Mouse (Mus musculus) heart, postnatal 25 days (tissue): ENCODE results near the gene Ethe1. TPM values are rescaled to one million over a fixed set of nuclear protein-coding genes. Genes with fewer than 3 reads are reported as not detected.
"Not testable (repeated sequence)": the region's sequence is repeated elsewhere in the genome, so short reads cannot be mapped to it uniquely, and the experiment has no call there.

Experiments
- DNase-seq: peaks from one replicate; pipeline ENCODE4 v3.0.0; 2022; ENCODE audit warnings: low spot score
- intact Hi-C: fragments of 180-260 bp; cut with DNase I; formaldehyde crosslinking; loops from one replicate; pipeline ENCODE4 v1.15.1; 2025
- total RNA-seq, 2 experiments: library from RNA; stranded (reverse); gene quantifications; 2 replicates each; pipeline ENCODE4 v1.2.3; 2021

The Ethe1 gene
- total RNA-seq, 2 experiments from 2014 or later = 44.6 to 49.1 TPM

DNA sequence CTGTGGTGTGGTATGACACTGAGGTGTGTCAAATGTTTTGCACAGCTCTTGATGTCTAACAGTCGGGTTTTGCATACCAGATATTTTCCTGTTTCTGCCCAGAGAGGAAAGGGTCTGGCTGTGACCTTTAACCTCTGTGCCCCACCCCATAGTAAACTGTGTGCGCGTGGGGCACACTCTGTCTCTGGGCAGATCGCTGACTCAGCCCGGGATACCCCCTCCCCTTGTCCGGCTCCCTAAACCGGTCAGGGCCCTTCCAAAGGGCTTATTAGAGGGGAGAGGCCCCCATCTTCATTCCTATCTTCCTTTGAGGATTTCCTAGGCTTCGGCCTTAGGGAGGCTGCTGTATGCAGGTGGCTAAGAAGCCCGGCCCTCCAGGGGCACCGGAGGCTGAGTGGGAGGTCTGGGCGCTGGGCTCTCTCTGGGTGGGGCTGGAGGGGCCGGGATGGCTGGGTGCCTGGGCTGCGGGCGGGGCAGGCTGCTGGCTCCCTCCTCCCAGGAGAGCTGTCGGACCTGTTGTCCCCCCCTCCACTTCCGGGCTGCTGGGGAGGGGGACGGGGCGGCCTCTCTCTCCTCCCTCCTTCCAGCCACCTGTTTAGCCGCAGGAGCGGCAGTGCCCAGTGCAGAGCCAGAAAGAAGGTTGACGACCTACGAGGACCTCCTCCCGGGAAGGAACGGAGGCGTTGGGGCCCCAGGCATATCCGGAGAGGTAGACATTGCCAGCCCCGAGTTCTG lies 23.0 kb downstream of the Ethe1 start, which contains the start of gene Phldb3:
TSS of gene Phldb3 (plus strand) at position 620 of the 735 bp plus-strand sequence.
- no peak for DNase-seq
- intact Hi-C loops = no loop called here

DNA sequence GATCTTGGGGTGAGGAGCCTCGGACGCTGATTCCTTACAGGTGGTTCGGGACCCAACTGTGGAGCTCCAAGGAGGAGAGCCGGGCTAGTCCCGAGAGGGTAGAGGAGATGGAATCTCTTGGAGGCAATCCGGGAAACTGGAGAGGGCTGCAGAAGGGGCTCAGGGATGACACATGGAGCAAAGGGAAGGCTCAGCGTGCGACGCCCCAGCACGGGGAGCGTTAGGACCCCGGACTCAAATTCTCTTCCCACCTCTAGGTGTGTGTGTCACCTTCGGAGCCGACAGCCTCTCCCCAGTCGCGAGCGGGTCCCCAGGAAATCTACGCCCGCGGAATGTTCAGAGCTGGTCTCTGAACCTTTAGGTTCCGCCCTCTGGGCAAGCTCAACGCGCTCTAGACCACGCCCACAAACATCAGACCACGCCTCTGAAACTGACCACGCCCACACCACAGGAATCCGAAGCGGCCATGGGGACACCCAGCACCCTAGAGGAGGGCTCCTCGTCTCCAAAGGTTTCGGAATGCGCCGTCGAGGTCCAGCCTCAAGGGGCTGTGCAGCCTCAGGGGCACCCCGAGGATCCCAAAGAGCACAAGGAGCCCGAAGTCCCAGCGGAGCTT lies 23.6 kb downstream of the Ethe1 start:
- intact Hi-C loops = no loop called here
- DNase-seq = peak; percentile 69

DNA sequence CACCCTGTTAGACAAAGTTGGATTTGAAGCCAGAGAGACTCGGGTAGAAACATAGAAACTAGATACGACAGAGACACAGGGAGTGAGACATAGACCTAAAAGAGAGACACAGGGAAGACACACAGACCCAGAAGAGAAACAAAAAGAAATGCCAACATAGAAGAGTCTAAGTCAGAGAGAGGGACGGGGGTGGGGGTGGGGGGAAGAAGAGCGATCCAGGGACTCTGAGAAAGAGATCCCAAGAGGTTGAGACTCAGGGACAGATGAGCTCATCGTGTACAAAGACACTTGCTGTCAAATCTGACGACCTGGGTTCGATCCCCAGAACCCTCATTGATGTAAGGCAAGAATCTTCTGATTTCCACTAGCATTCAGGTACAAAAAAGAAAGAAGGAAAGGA lies 24.4 kb downstream of the Ethe1 start:
- intact Hi-C loops = no loop called here
- DNase-seq = no peak

DNA sequence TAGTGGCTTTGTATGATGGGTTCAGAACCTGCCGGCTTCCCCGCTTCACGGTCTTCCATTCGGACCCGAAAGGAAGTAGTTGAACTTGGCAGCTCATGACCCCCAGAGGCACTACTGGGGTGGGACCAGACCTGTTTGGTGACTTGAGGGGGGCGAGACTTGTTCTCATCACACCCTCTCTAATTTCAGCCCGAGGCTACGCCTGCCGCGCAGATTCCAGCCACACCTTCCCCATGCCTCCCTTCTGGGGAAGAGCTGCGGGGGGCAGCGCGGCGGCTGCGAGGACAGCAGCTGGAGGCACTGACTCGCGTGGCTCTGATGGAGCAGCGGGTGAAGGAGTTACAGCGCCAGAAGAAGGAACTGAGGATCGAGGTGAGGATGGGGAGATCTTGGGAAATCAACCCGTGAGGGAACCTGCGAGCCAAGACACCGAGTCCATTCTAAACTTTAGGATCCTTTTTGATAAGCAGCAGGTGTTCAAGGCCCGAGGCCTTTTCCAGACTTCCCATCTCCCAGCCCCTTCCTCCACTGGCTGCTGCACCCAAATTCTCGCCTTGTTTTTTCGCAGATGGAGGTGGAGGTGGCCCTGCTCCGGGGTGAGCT lies 25.1 kb downstream of the Ethe1 start:
- intact Hi-C loops = no loop called here
- no peak for DNase-seq

DNA sequence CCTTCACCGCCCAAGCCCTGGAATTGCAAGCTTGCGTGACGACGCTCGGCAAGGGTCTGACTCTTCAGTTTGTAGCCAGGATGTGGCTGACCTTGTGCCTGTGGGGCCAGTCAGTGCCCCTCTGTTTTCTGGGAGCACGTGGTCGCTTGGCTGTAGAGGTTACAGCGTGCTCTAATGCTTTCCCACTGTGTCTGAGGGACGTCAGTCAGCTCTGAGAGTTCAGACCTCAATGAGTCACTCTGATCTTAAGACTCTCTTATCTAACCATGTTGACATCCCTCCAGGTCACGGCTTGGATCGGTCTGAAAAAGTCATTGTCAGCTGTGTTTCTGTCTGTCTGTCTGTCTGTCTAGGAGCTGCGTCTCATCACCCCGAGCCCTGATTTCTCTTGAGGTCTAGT lies 27.5 kb downstream of the Ethe1 start:
- intact Hi-C loops = no loop called here
- no peak for DNase-seq

- no peak for DNase-seq
- intact Hi-C loops = no loop called here
These were observed 30.4 kb downstream of the Ethe1 start for GRCm38 (mm10) chr7:24617763-24618162.

GRCm38 (mm10) chr7:24618374-24618773 lies 31.0 kb downstream of the Ethe1 start:
- intact Hi-C loops, DNase-seq: not testable (repeated sequence)

GRCm38 (mm10) chr7:24619671-24620397 lies 32.5 kb downstream of the Ethe1 start:
- DNase-seq = no peak
- intact Hi-C loops = no loop called here

DNA sequence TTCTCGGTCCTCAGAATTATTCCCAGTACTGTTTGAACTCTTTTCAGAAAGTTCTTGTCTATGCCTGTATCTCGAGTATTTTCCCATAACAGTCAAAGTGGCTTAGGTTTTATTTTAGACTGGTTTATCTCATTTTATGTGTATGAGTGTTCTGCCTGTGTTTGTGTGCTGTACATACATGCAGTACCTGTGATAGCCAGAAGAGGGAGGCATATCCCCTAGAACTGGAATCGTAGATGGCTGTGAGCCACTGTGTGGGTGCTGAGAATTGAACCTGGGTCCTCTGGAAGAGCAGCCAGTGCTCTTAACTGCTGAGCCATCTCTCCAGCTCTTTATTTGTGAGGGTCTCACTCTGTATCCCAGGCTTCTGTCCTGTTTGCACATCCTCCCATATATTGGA lies 33.9 kb downstream of the Ethe1 start:
- DNase-seq = no peak
- intact Hi-C loops = no loop called here

DNA sequence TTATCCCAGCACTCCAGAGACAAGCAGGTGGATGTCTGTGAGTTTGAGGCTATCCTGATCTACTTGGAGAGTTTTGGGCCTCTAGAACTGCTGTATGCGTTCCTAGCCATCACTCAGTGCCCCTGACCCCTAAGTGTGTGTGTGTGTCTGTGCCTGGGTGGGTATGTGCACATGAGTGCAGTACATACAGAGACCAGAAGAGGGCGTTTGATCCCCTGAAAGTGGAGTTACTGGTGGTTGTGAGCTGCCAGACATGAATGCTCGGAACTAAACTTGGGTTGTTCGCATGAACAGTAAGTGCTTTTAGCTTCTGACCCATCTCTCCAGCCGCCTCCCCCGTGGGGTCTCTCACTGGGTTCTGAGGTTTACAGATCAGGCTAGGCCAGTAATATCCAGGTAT lies 35.6 kb downstream of the Ethe1 start:
- no peak for DNase-seq
- intact Hi-C loops = no loop called here

- peak; percentile 68 for DNase-seq
- intact Hi-C loops = no loop called here
These were observed 41.6 kb downstream of the Ethe1 start for GRCm38 (mm10) chr7:24628685-24629610.

DNA sequence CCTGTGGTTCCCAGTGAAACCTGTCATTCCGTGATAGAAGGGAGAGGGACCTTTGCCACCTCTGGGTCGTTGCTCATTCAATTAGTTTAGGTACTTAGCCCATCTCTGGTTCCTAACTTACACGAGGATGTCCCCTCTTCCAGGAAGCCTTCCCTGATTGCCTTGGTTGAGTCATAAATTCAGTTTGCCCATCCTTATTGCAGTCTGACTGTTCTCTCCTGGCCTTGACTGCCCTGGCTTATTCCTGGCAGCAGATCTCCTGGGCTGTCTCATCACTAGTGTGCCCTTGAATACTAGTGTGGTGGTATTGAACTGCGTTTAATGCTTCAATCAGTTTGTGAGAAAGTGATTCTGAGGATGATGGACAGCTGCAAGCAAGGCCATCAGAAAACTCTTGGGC lies 42.3 kb downstream of the Ethe1 start:
- DNase-seq = no peak
- intact Hi-C loops = no loop called here

- intact Hi-C loops = no loop called here
- no peak for DNase-seq
These were observed 43.0 kb downstream of the Ethe1 start for GRCm38 (mm10) chr7:24630116-24630880.

DNA sequence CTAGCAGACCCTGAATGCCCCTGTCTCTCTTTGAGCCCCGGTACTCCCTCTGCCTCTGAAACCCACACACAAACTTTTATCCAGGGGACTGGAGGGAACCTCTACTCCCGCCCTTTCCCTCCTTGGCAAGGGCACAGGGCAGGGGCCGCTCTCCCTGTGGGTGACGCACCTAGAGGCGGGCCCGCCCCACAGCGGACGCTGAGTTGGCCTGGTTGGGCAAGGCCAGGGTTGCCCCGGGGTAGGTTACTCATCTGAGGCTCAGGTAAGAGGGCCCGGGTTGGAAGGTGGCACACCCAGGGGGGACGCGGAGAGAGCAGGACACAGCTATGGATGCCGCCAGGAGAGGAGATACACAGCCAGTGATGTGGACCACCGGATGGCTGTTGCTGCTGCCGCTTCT lies 48.9 kb downstream of the Ethe1 start, which contains the start of gene Lypd3:
TSS of gene Lypd3 (plus strand) at position 287 of the 400 bp plus-strand sequence.
- intact Hi-C loops = no loop called here
- DNase-seq = no peak

DNA sequence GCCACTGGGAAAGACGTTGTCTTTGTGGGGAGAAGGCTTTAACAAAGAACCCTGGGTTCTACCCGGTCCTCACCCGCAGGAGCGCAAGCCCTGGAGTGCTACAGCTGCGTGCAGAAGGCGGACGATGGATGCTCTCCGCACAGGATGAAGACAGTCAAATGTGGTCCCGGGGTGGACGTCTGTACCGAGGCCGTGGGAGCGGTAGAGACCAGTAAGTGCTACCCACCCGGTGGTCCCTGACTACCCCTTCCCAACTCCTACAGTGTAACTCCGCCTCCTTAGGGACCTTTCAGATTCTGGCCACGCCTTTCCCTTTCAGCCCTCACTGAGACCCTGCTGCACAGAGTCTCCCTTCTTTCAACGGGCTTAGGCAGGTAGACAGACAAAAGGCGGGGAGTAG lies 49.7 kb downstream of the Ethe1 start:
- no peak for DNase-seq
- intact Hi-C loops = no loop called here

DNA sequence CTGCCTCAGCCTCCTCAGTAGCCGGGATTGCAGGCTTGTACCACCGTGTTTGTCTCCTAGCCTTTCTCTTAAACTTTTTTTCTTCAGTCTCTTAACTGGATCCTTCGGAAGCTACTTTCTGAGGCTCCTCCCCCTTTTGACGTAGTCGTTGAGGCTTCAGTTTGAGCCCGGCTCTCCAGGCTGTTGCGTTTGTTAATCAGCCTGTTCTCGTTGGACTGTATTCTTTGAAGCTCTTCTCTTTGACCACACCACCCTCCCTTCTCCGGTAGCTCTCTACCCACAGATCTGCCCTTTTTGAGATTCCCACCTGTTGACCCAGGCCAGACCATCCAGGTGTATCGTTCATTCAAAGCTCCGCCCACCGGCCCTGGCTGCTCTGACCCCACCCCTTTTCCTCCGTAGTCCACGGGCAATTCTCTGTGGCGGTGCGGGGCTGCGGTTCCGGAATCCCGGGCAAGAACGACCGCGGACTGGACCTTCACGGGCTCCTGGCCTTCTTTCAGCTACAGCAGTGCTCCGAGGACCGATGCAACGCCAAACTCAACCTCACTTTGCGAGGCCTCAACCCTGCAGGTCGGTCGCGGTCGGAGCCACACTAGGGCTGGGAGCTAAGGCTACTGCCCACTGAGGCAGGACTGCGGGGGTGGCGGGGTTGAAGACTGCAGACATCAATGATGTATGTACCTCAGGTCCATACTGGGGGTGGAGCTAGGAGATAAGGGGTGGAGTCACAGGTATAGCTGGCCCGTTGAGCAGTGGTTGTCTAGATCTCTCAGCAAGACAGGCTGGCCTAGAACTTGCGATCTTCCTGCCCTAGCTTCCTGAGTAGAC lies 50.9 kb downstream of the Ethe1 start:
- intact Hi-C loops = no loop called here
- DNase-seq = no peak

- no peak for DNase-seq
- intact Hi-C loops = no loop called here
These were observed 53.1 kb downstream of the Ethe1 start for GRCm38 (mm10) chr7:24640450-24640849.

- no peak for DNase-seq
- intact Hi-C loops = no loop called here
These were observed 55.1 kb downstream of the Ethe1 start for GRCm38 (mm10) chr7:24642491-24642890.
